In the genomic region with DNA sequence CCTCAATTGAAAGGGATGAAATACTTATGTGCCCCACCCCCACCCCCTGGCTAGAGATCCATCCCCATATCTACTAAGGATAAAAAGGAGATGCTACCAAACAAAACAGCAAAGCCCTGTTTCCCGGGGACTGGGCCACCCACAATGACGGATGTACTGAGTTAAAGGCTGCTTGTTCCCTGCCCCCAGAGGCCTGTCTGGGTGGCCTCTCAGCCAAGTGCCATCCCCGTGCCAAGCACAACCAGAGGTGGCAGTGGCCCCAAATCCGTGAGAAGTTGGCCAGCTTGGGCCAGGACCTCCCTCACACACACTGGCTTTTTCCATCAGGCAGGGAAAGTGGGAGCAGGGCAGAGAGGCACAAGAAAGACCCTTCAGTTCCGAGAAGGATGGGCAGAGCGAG, we compare ENCODE assay signal across 13 mouse cellular contexts. TPM values are rescaled to one million over a fixed set of nuclear protein-coding genes. Genes with fewer than 3 reads are reported as not detected.
DNase-seq lines count a peak whose midpoint lies in the region; ATAC-seq lines count a peak whose summit lies in the region.
"Had no signal": no experiment of that assay in that cellular context is flagged by ENCODE, and none has a peak within 500 bp of the region (broad histone marks: within the 10 kb centered on the region; RNA-seq: fewer than 3 reads in every experiment).

No protein-coding gene starts in this region.

- no peak overlapping the region for H3K27ac ChIP-seq in hindbrain, embryonic 16.5 days (ENCODE audit: low read depth, low read length)
- H3K27ac ChIP-seq: heart, embryonic 15.5 days; limb, embryonic 13.5 days; macrophage had no signal

- peak; percentile 80 for ATAC-seq in hindbrain, embryonic 16.5 days

- peaks cover 9% of the 10 kb centered on the region for H3K4me1 ChIP-seq in hindbrain, embryonic 16.5 days (ENCODE audit: control insufficient read depth, insufficient read depth, low read depth, low read length)

- H3K9me3 ChIP-seq in hindbrain, embryonic 16.5 days (ENCODE audit: control insufficient read depth, low read length): no peaks in the 10 kb centered on the region
- H3K9me3 ChIP-seq: heart, embryonic 15.5 days had no signal

- peak; percentile 36 for DNase-seq in gastrocnemius, postnatal 14 days
- no peak for DNase-seq in gastrocnemius, adult 18-20 months (ENCODE audit: low spot score)
- peak; percentile 48 for DNase-seq in kidney, postnatal 10 days
- DNase-seq in kidney, adult 9 months: no peak
- DNase-seq in retina, postnatal 1 day: peak; percentile 83
- DNase-seq in retina, embryonic 14.5 days (ENCODE audit: low spot score): no peak
- no peak for DNase-seq in thymus, postnatal 4 days
- DNase-seq: gastrocnemius, adult 2 months; kidney, postnatal 14 days had no signal

- intact Hi-C loops in gastrocnemius, postnatal 14 days (cut with DNase I; ENCODE audit: low total_unique reads): no loop called here

- no peak overlapping the region for H3K4me3 ChIP-seq in hindbrain, embryonic 16.5 days (ENCODE audit: low read length)
- H3K4me3 ChIP-seq: gastrocnemius, adult 2 months; heart, embryonic 15.5 days; limb, embryonic 13.5 days had no signal

- no peaks in the 10 kb centered on the region for H3K36me3 ChIP-seq in hindbrain, embryonic 16.5 days (ENCODE audit: control insufficient read depth, insufficient read depth, low read length)
- H3K36me3 ChIP-seq: heart, embryonic 15.5 days had no signal

- H3K4me2 ChIP-seq in hindbrain, embryonic 16.5 days (ENCODE audit: low read length): no peak overlapping the region
- H3K4me2 ChIP-seq: heart, embryonic 15.5 days; limb, embryonic 13.5 days had no signal

- whole genome bisulfite sequencing in hindbrain, embryonic 16.5 days: 50% methylated on average over 6 of the region's 6 CpGs

- H3K9ac ChIP-seq in hindbrain, embryonic 16.5 days (ENCODE audit: low read depth, low read length): no peak overlapping the region
- H3K9ac ChIP-seq: heart, embryonic 15.5 days; limb, embryonic 13.5 days had no signal

- no peaks in the 10 kb centered on the region for H3K27me3 ChIP-seq in hindbrain, embryonic 16.5 days (replicated peaks; ENCODE audit: control insufficient read depth, insufficient read depth, low read length)
- H3K27me3 ChIP-seq: heart, embryonic 15.5 days; limb, embryonic 13.5 days had no signal

RNA-seq across cellular contexts. Expression of gene Smad3, which starts 45.0 kb away (rescaled TPM):
- 10 to 100 TPM; 39.3 to 40.2 TPM for total RNA-seq in gastrocnemius, postnatal 14 days (2021)
- 10 to 100 TPM; 56.8 to 76.4 TPM for total RNA-seq in gastrocnemius, adult 18-20 months (2021)
- polyA plus RNA-seq in hindbrain, embryonic 16.5 days (2015; fragmentation: Nextera tagmentation; extraction: Ambion mirVana): 7.7 and 9.3 TPM in 2 replicates

Comparison
In these comparisons a context has a peak if more than half of its experiments do, and no peak if none do; other contexts are left out.
1. DNase-seq: peak in gastrocnemius, postnatal 14 days (single experiment), kidney, postnatal 10 days (single experiment) and retina, postnatal 1 day (single experiment); none in gastrocnemius, adult 18-20 months (single experiment), kidney, adult 9 months (single experiment), retina, embryonic 14.5 days (single experiment) and thymus, postnatal 4 days (single experiment).